Mouse (Mus musculus) spleen, postnatal 4 days (tissue): ENCODE measurements at regions not wholly inside any gene's neighbourhood (a gene's known extent, or its start where the extent isn't known, plus 50 kb on each side); places are given as distances from the start of the nearest gene placed in this dataset.
A peak's percentile ranks its signal among the peaks of the same experiment; 100 is the strongest.

Experiments
- DNase-seq, 2 experiments: peaks; one replicate each; pipeline ENCODE4 v3.0.0; 2022; ENCODE audit warnings: low spot score in 2 of 2

GRCm38 (mm10) chr10:43783304-43783703 lies 118.2 kb downstream of the Qrsl1 start:
- no peak for DNase-seq

DNA sequence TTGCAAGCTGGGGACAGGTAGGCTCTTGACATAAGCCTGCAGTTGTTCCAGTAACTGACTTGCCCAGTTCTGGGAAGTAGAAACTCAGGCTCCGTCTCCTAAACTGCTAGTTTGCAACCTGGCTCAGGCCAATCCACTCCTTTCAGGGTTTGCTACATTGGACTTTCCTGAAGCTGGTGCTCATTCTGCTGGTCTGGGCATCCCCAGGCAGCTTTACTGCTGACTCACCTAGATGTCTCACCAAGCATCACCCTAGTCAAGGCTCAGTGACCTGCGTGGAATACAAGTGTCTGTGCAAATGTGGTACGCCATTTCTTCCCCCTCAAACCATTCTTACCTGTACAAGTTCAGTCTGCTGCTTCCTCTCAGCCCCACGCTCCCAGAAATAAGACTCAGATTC lies 110.8 kb downstream of the Qrsl1 start:
- DNase-seq, result peak; percentile 32 to 67

DNA sequence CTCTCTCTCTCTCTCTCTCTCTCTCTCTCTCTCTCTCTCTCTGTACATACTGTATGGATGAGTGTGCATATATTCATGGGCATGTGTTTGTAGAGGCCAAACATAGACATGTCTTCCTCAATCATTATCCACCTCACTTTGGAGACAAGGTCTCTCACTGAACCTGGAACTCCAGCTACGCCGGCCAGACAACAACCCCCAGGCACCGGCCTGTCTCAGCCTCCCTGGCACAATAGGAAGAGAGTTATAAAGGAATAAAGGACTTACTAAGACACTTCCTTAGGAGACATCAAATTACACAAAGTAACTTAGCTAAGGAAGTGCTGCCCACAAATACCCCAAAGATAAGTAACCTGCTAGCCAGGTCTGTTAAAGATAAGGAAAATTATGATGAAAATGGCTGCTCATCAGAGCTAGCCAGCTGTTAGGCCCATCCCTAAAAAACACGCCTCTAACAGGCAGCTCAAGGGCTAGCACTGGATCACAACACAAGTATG lies 110.0 kb downstream of the Qrsl1 start:
- peak; percentile 52 to 73 for DNase-seq

- peak in 1 of 2 experiments; percentile 54 for DNase-seq
These were observed 108.9 kb downstream of the Qrsl1 start for GRCm38 (mm10) chr10:43792618-43793017.

DNA sequence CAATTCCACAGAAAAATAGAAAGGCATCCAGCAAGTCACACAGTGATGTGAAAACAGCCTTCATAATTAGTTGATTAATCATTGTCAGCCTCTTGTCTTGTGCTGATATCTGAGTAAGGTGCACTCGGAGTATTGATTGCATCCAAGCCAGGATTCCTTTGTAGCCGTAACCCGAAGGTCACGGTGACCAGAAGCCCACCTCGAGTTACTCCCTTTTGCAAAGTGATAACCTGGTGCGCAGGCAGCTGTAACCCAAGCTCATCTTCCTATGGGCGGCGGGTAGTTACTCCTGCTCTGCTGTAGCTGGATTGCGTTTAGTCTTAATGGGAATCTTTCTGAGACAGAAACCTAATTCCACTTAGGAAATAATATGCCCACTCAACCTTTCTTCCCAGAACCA lies 107.0 kb downstream of the Qrsl1 start:
- peak in 1 of 2 experiments; percentile 43 for DNase-seq

- no peak for DNase-seq
These were observed 101.5 kb downstream of the Qrsl1 start for GRCm38 (mm10) chr10:43800077-43800476.

GRCm38 (mm10) chr10:43815291-43815690 lies 86.3 kb downstream of the Qrsl1 start:
- DNase-seq, result no peak

- no peak for DNase-seq
These were observed 83.9 kb downstream of the Qrsl1 start for GRCm38 (mm10) chr10:43817522-43818198.

- no peak for DNase-seq
These were observed 82.9 kb downstream of the Qrsl1 start for GRCm38 (mm10) chr10:43818623-43819022.

DNA sequence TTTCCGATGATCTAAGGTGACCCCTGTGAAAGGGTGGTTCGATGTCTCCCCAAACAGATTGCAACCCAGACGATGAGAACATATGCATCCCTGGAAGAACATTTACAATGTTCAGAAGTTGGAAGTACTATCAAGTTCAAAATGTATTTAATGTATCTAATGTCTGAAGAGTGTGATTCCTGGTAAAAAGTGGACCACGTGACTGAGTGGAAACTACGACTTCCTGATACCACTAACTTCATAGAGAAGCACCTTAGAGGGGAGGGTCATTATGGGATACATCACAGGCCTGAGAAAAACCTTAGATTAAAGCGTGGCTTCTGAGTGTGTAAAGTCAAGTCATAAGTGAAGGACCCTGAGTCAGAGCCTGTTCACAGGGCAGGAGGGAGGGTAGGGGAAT lies 82.1 kb downstream of the Qrsl1 start:
- no peak for DNase-seq

DNA sequence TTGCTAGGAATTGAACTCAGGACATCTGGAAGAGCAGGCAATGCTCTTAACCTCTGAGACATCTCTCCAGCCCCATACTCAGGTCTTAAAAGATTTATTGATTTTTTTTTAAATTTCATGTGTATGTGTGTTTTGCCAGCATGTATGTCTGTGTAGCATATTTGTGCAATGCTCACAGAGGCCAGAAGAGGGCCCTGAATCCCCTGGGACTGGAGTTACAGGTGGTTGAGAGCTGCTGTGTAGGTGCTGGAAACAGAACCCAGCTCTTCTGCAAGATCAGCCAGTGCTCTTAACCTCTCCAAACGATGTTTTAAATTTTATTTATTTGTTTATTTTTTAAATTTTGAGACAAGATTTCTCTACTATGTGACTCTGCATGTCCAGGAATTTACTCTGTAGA lies 78.9 kb downstream of the Qrsl1 start:
- DNase-seq, result no peak

- no peak for DNase-seq
These were observed 77.5 kb downstream of the Qrsl1 start for GRCm38 (mm10) chr10:43824009-43824408.
